Mouse (Mus musculus): ENCODE data around the gene Shq1. TPM values are rescaled to one million over a fixed set of nuclear protein-coding genes. Genes with fewer than 3 reads are reported as not detected.

Gene Shq1
- polyA plus RNA-seq, 1 experiment from 2014 or later: 10.6 TPM

GRCm38 (mm10) chr6:100609256-100609655 lies 61.7 kb downstream of the Shq1 start:
- H3K4me3 ChIP-seq (ENCODE audit: low read depth, low read length): no peak overlapping the region
- no peaks in the 10 kb centered on the region for H3K4me1 ChIP-seq (ENCODE audit: control insufficient read depth, insufficient read depth, low read length)
- H3K9ac ChIP-seq (ENCODE audit: low read depth, low read length): no peak overlapping the region
- no peaks in the 10 kb centered on the region for H3K27me3 ChIP-seq (ENCODE audit: control insufficient read depth, insufficient read depth, low read length)
- H3K9me3 ChIP-seq (replicated peaks; ENCODE audit: control insufficient read depth, low read length): no peaks in the 10 kb centered on the region
- H3K27ac ChIP-seq (ENCODE audit: low read depth, low read length): no peak overlapping the region
- ATAC-seq (replicated peaks; ENCODE audit: insufficient number of reproducible peaks, low FRiP score, low TSS enrichment): no peak
- no peak overlapping the region for H3K4me2 ChIP-seq
- no peaks in the 10 kb centered on the region for H3K36me3 ChIP-seq (ENCODE audit: control insufficient read depth, insufficient read depth, low read length)
- 88% methylated on average over 3 of the region's 3 CpGs for WGBS (ENCODE audit: insufficient replicate concordance)

- Histone ChIP-seq H3K9ac (ENCODE audit: low read depth, low read length) (no peak overlapping the region), H3K4me1 (ENCODE audit: control insufficient read depth, insufficient read depth, low read length) (no peaks in the 10 kb centered on the region), H3K27ac (ENCODE audit: low read depth, low read length) (no peak overlapping the region), H3K36me3 (ENCODE audit: control insufficient read depth, insufficient read depth, low read length) (no peaks in the 10 kb centered on the region), H3K4me3 (ENCODE audit: low read depth, low read length) (no peak overlapping the region), H3K4me2 (no peak overlapping the region), H3K27me3 (ENCODE audit: control insufficient read depth, insufficient read depth, low read length) (no peaks in the 10 kb centered on the region), H3K9me3 (replicated peaks; ENCODE audit: control insufficient read depth, low read length) (no peaks in the 10 kb centered on the region)
- WGBS (ENCODE audit: insufficient replicate concordance): 86% methylated on average over 3 of the region's 3 CpGs
- ATAC-seq (replicated peaks; ENCODE audit: insufficient number of reproducible peaks, low FRiP score, low TSS enrichment): no peak
Observed at GRCm38 (mm10) chr6:100608429-100608828, 62.5 kb downstream of the Shq1 start.

GRCm38 (mm10) chr6:100606805-100607204 lies 64.2 kb downstream of the Shq1 start:
- H3K9me3 ChIP-seq (replicated peaks; ENCODE audit: control insufficient read depth, low read length): no peaks in the 10 kb centered on the region
- H3K9ac ChIP-seq (ENCODE audit: low read depth, low read length): no peak overlapping the region
- H3K4me1 ChIP-seq (ENCODE audit: control insufficient read depth, insufficient read depth, low read length): no peaks in the 10 kb centered on the region
- H3K4me2 ChIP-seq: no peak overlapping the region
- ATAC-seq (replicated peaks; ENCODE audit: insufficient number of reproducible peaks, low FRiP score, low TSS enrichment): no peak
- 65% methylated on average over 4 of the region's 4 CpGs for WGBS (ENCODE audit: insufficient replicate concordance)
- no peaks in the 10 kb centered on the region for H3K36me3 ChIP-seq (ENCODE audit: control insufficient read depth, insufficient read depth, low read length)
- H3K27ac ChIP-seq (ENCODE audit: low read depth, low read length): no peak overlapping the region
- no peak overlapping the region for H3K4me3 ChIP-seq (ENCODE audit: low read depth, low read length)
- H3K27me3 ChIP-seq (ENCODE audit: control insufficient read depth, insufficient read depth, low read length): no peaks in the 10 kb centered on the region

GRCm38 (mm10) chr6:100603702-100604101 lies 67.3 kb downstream of the Shq1 start:
- 86% methylated on average over 6 of the region's 6 CpGs for WGBS (ENCODE audit: insufficient replicate concordance)
- ATAC-seq (replicated peaks; ENCODE audit: insufficient number of reproducible peaks, low FRiP score, low TSS enrichment): no peak

GRCm38 (mm10) chr6:100601634-100602033 lies 69.3 kb downstream of the Shq1 start:
- no peaks in the 10 kb centered on the region for H3K27me3 ChIP-seq (ENCODE audit: control insufficient read depth, insufficient read depth, low read length)
- no peaks in the 10 kb centered on the region for H3K9me3 ChIP-seq (replicated peaks; ENCODE audit: control insufficient read depth, low read length)
- 77% methylated on average over 6 of the region's 6 CpGs for WGBS (ENCODE audit: insufficient replicate concordance)
- H3K4me1 ChIP-seq (ENCODE audit: control insufficient read depth, insufficient read depth, low read length): no peaks in the 10 kb centered on the region; the same call in 1 of the 2 replicates
- no peak overlapping the region for H3K9ac ChIP-seq (ENCODE audit: low read depth, low read length)
- no peak for ATAC-seq (replicated peaks; ENCODE audit: insufficient number of reproducible peaks, low FRiP score, low TSS enrichment)
- H3K27ac ChIP-seq (ENCODE audit: low read depth, low read length): no peak overlapping the region
- no peak overlapping the region for H3K4me3 ChIP-seq (ENCODE audit: low read depth, low read length)
- H3K4me2 ChIP-seq: no peak overlapping the region
- H3K36me3 ChIP-seq (ENCODE audit: control insufficient read depth, insufficient read depth, low read length): no peaks in the 10 kb centered on the region

More at GRCm38 (mm10) chr6:100603702-100604101, 67.3 kb downstream of the Shq1 start:
- no peaks in the 10 kb centered on the region for H3K27me3 ChIP-seq (ENCODE audit: control insufficient read depth, insufficient read depth, low read length)
- H3K4me2 ChIP-seq: no peak overlapping the region
- no peak overlapping the region for H3K9ac ChIP-seq (ENCODE audit: low read depth, low read length)
- H3K36me3 ChIP-seq (ENCODE audit: control insufficient read depth, insufficient read depth, low read length): no peaks in the 10 kb centered on the region
- no peak overlapping the region for H3K27ac ChIP-seq (ENCODE audit: low read depth, low read length)
- H3K9me3 ChIP-seq (replicated peaks; ENCODE audit: control insufficient read depth, low read length): no peaks in the 10 kb centered on the region
- no peak overlapping the region for H3K4me3 ChIP-seq (ENCODE audit: low read depth, low read length)
- no peaks in the 10 kb centered on the region; the same call in 1 of the 2 replicates for H3K4me1 ChIP-seq (ENCODE audit: control insufficient read depth, insufficient read depth, low read length)

GRCm38 (mm10) chr6:100593857-100594256 lies 77.1 kb downstream of the Shq1 start:
- 0 out of 2 replicates have a peak, but pooled peaks cover 3% of the 10 kb centered on the region for H3K4me1 ChIP-seq (ENCODE audit: control insufficient read depth, insufficient read depth, low read length)
- H3K9ac ChIP-seq (ENCODE audit: low read depth, low read length): no peak overlapping the region
- no peak for ATAC-seq (replicated peaks; ENCODE audit: insufficient number of reproducible peaks, low FRiP score, low TSS enrichment)
- no peak overlapping the region for H3K27ac ChIP-seq (ENCODE audit: low read depth, low read length)
- H3K36me3 ChIP-seq (ENCODE audit: control insufficient read depth, insufficient read depth, low read length): no peaks in the 10 kb centered on the region
- WGBS (ENCODE audit: insufficient replicate concordance): 84% methylated on average over 8 of the region's 8 CpGs
- no peak overlapping the region for H3K4me2 ChIP-seq
- H3K4me3 ChIP-seq (ENCODE audit: low read depth, low read length): no peak overlapping the region
- no peaks in the 10 kb centered on the region for H3K27me3 ChIP-seq (ENCODE audit: control insufficient read depth, insufficient read depth, low read length)
- H3K9me3 ChIP-seq (replicated peaks; ENCODE audit: control insufficient read depth, low read length): no peaks in the 10 kb centered on the region

GRCm38 (mm10) chr6:100592991-100593390 lies 78.0 kb downstream of the Shq1 start:
- Histone ChIP-seq H3K4me3 (ENCODE audit: low read depth, low read length) (no peak overlapping the region), H3K27me3 (ENCODE audit: control insufficient read depth, insufficient read depth, low read length) (no peaks in the 10 kb centered on the region), H3K9me3 (replicated peaks; ENCODE audit: control insufficient read depth, low read length) (no peaks in the 10 kb centered on the region), H3K4me1 (ENCODE audit: control insufficient read depth, insufficient read depth, low read length) (0 out of 2 replicates have a peak, but pooled peaks cover 3% of the 10 kb centered on the region), H3K9ac (ENCODE audit: low read depth, low read length) (no peak overlapping the region), H3K36me3 (ENCODE audit: control insufficient read depth, insufficient read depth, low read length) (no peaks in the 10 kb centered on the region), H3K27ac (ENCODE audit: low read depth, low read length) (no peak overlapping the region), H3K4me2 (no peak overlapping the region)
- WGBS (ENCODE audit: insufficient replicate concordance): 84% methylated on average over 7 of the region's 7 CpGs
- ATAC-seq (replicated peaks; ENCODE audit: insufficient number of reproducible peaks, low FRiP score, low TSS enrichment): no peak

- H3K4me1 ChIP-seq (ENCODE audit: control insufficient read depth, insufficient read depth, low read length): 0 out of 2 replicates have a peak, but pooled peaks cover 3% of the 10 kb centered on the region
- WGBS (ENCODE audit: insufficient replicate concordance): 76% methylated on average over 4 of the region's 4 CpGs
- no peak overlapping the region for H3K4me3 ChIP-seq (ENCODE audit: low read depth, low read length)
- H3K27me3 ChIP-seq (ENCODE audit: control insufficient read depth, insufficient read depth, low read length): no peaks in the 10 kb centered on the region
- no peaks in the 10 kb centered on the region for H3K36me3 ChIP-seq (ENCODE audit: control insufficient read depth, insufficient read depth, low read length)
- ATAC-seq (replicated peaks; ENCODE audit: insufficient number of reproducible peaks, low FRiP score, low TSS enrichment): no peak
- no peak overlapping the region for H3K27ac ChIP-seq (ENCODE audit: low read depth, low read length)
- no peaks in the 10 kb centered on the region for H3K9me3 ChIP-seq (replicated peaks; ENCODE audit: control insufficient read depth, low read length)
- no peak overlapping the region for H3K4me2 ChIP-seq
- H3K9ac ChIP-seq (ENCODE audit: low read depth, low read length): no peak overlapping the region
Observed at GRCm38 (mm10) chr6:100590602-100591001, 80.4 kb downstream of the Shq1 start.

GRCm38 (mm10) chr6:100588876-100589275 lies 82.1 kb downstream of the Shq1 start:
- Histone ChIP-seq H3K9ac (ENCODE audit: low read depth, low read length) (no peak overlapping the region), H3K27me3 (ENCODE audit: control insufficient read depth, insufficient read depth, low read length) (no peaks in the 10 kb centered on the region)
- WGBS (ENCODE audit: insufficient replicate concordance): 76% methylated on average over 3 of the region's 3 CpGs

More at GRCm38 (mm10) chr6:100588876-100589275, 82.1 kb downstream of the Shq1 start:
- no peak for ATAC-seq (replicated peaks; ENCODE audit: insufficient number of reproducible peaks, low FRiP score, low TSS enrichment)
- Histone ChIP-seq H3K4me1 (ENCODE audit: control insufficient read depth, insufficient read depth, low read length) (0 out of 2 replicates have a peak, but pooled peaks cover 3% of the 10 kb centered on the region), H3K36me3 (ENCODE audit: control insufficient read depth, insufficient read depth, low read length) (no peaks in the 10 kb centered on the region), H3K4me2 (no peak overlapping the region), H3K4me3 (ENCODE audit: low read depth, low read length) (no peak overlapping the region), H3K27ac (ENCODE audit: low read depth, low read length) (no peak overlapping the region), H3K9me3 (replicated peaks; ENCODE audit: control insufficient read depth, low read length) (no peaks in the 10 kb centered on the region)

All from heart, embryonic 11.5 days (tissue).